In the genomic region with DNA sequence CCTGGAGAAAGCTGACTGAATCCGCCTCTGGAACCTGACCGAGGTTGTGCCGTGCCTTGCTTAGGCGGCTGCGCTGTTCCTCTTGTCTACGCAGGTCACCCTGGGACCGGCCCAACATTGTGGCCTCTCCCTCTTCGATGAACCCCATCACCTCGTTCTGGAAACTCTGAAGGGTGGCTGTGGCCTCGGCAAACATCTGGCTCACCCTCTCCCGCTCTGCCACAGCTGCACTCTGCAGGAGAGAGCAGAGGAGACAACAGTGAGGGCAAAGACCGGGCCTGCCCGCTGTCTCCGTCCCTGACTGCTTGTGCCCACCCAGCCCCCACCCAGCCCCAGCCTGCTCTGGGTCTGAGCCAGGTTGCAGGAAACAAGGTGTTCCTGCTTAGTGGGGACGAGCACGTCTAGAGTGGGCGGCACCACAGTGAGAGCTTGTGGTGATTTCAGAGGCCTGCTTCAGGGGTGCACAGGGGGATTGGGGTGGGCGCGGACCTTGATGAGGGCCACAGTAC, we compare ENCODE assay signal across 8 mouse cellular contexts. TPM values are rescaled to one million over a fixed set of nuclear protein-coding genes. Genes with fewer than 3 reads are reported as not detected.
A peak's percentile ranks its signal among the peaks of the same experiment; 100 is the strongest.
DNase-seq lines count a peak whose midpoint lies in the region; ATAC-seq and TF ChIP-seq lines count a peak whose summit lies in the region.
"Had no signal": no experiment of that assay in that cellular context is flagged by ENCODE, and none has a peak within 500 bp of the region (broad histone marks: within the 10 kb centered on the region; RNA-seq: fewer than 3 reads in every experiment).

No protein-coding gene starts in this region.

- ATAC-seq in megakaryocyte, adult 5-6 weeks (ENCODE audit: poor library complexity, severe bottlenecking) = no peak
- no peak for ATAC-seq in heart, postnatal 0 days (ENCODE audit: insufficient read depth, low read depth)
- no peak for ATAC-seq in limb, embryonic 14.5 days (ENCODE audit: low FRiP score, low read depth)

- H3K36me3 ChIP-seq in megakaryocyte, embryonic 14.5 days (replicated peaks; ENCODE audit: low read length) = peaks cover 42% of the 10 kb centered on the region
- H3K36me3 ChIP-seq in heart, postnatal 0 days (replicated peaks; ENCODE audit: control insufficient read depth, insufficient read depth, low read length) = peaks cover 14% of the 10 kb centered on the region; the same call in 1 of the 2 replicates
- H3K36me3 ChIP-seq in limb, embryonic 14.5 days (ENCODE audit: control insufficient read depth, insufficient read depth, low read length) = no peaks in the 10 kb centered on the region

- H3K4me2 ChIP-seq in heart, postnatal 0 days (ENCODE audit: low read depth, low read length) = peak overlapping the region; percentile 66
- H3K4me2 ChIP-seq in limb, embryonic 14.5 days (replicated peaks; ENCODE audit: low read depth, low read length, severe bottlenecking) = peak overlapping the region; percentile 69

- TF ChIP-seq POLR2A in limb, embryonic 14.5 days (IDR thresholded peaks at IDR 0.05; ENCODE audit: borderline replicate concordance, extremely low read depth, insufficient read depth, insufficient read length) = no peak

- peaks cover 21% of the 10 kb centered on the region for H3K27me3 ChIP-seq in megakaryocyte, embryonic 14.5 days (replicated peaks)
- H3K27me3 ChIP-seq in heart, postnatal 0 days (ENCODE audit: control insufficient read depth, insufficient read depth, low read length) = no peaks in the 10 kb centered on the region
- H3K27me3 ChIP-seq in limb, embryonic 14.5 days (ENCODE audit: control insufficient read depth, insufficient read depth, low read length) = peaks cover 48% of the 10 kb centered on the region

- no peak for TF ChIP-seq CTCF in heart, postnatal 0 days (IDR thresholded peaks at IDR 0.05; ENCODE audit: low read depth)

- TF ChIP-seq EP300 in heart, postnatal 0 days (IDR thresholded peaks at IDR 0.05; ENCODE audit: low read depth) = no peak

- H3K9ac ChIP-seq in heart, postnatal 0 days (replicated peaks; ENCODE audit: low read depth, low read length) = peak overlapping the region; percentile 90
- H3K9ac ChIP-seq in limb, embryonic 14.5 days (ENCODE audit: low read depth, low read length, severe bottlenecking) = peak overlapping the region; percentile 40; the same call in 1 of the 2 replicates

- peak overlapping the region; percentile 95 for H3K27ac ChIP-seq in heart, postnatal 0 days (ENCODE audit: low read depth)
- no peak overlapping the region for H3K27ac ChIP-seq in limb, embryonic 14.5 days (replicated peaks; ENCODE audit: low read depth, low read length)

- peaks cover 96% of the 10 kb centered on the region for H3K4me1 ChIP-seq in megakaryocyte, embryonic 14.5 days
- H3K4me1 ChIP-seq in heart, postnatal 0 days (ENCODE audit: control insufficient read depth, insufficient read depth) = peaks cover 42% of the 10 kb centered on the region
- peaks cover 43% of the 10 kb centered on the region for H3K4me1 ChIP-seq in limb, embryonic 14.5 days (ENCODE audit: control insufficient read depth, insufficient read depth, low read length)

- no peaks in the 10 kb centered on the region for H3K9me3 ChIP-seq in megakaryocyte, embryonic 14.5 days
- H3K9me3 ChIP-seq in heart, postnatal 0 days (replicated peaks; ENCODE audit: control insufficient read depth, low read length) = no peaks in the 10 kb centered on the region
- no peaks in the 10 kb centered on the region for H3K9me3 ChIP-seq in limb, embryonic 14.5 days (ENCODE audit: control insufficient read depth, low read length)

- H3K4me3 ChIP-seq in megakaryocyte, embryonic 14.5 days (replicated peaks) = peak overlapping the region; percentile 46
- peak overlapping the region; percentile 89 for H3K4me3 ChIP-seq in heart, postnatal 0 days (ENCODE audit: low read depth, low read length)
- H3K4me3 ChIP-seq in limb, embryonic 14.5 days (replicated peaks; ENCODE audit: low read length) = peak overlapping the region; percentile 52

- DNase-seq in heart, postnatal 0 days (ENCODE audit: low spot score) = no peak
- DNase-seq in limb, embryonic 14.5 days (ENCODE audit: low spot score) = no peak
- DNase-seq in testis, postnatal 14 days (ENCODE audit: low spot score) = peak; percentile 52
- DNase-seq in spleen, adult 18-20 months = no peak
- no peak for DNase-seq in layer of hippocampus, adult 11-12 months (ENCODE audit: low spot score)
- DNase-seq: cerebellum, postnatal 25 days had no signal

- 40% methylated on average over 19 of the region's 19 CpGs for WGBS in heart, postnatal 0 days
- WGBS in limb, embryonic 14.5 days = 13% methylated on average over 17 of the region's 19 CpGs

RNA-seq across cellular contexts. Expression of gene Trim47, which starts 19.2 kb away (rescaled TPM):
- polyA plus RNA-seq in megakaryocyte, embryonic 14.5 days (2012; ENCODE audit: insufficient read depth, low replicate concordance) = 6.9 and 23.5 TPM in 2 replicates
- total RNA-seq in megakaryocyte, adult 5-6 weeks (2015) = 0.47 TPM in 1 of 2 replicates, not detected in the other
- total RNA-seq in megakaryocyte, adult 5-6 weeks (2017) = 0.07 TPM in 1 of 2 replicates, not detected in the other
- 89.0 and 104 TPM in 2 replicates for total RNA-seq in heart, postnatal 0 days (2014; rRNA removed; ENCODE audit: low replicate concordance)
- 42.8 and 43.9 TPM in 2 replicates for polyA plus RNA-seq in heart, postnatal 0 days (2015; fragmentation: Nextera tagmentation; extraction: Ambion mirVana)
- 25.5 and 35.2 TPM in 2 replicates for polyA plus RNA-seq in limb, embryonic 14.5 days (2012; rRNA removed)
- polyA plus RNA-seq in limb, embryonic 14.5 days (2014; fragmentation: Nextera tagmentation; extraction: Ambion mirVana) = 25.1 and 28.5 TPM in 2 replicates

RNA-seq across cellular contexts. Expression of gene Wbp2, which starts 21.0 kb away (rescaled TPM):
- polyA plus RNA-seq in megakaryocyte, embryonic 14.5 days (2012; ENCODE audit: insufficient read depth, low replicate concordance) = 842 and 1,717 TPM in 2 replicates
- total RNA-seq in megakaryocyte, adult 5-6 weeks (2015) = 89.9 and 100 TPM in 2 replicates
- total RNA-seq in megakaryocyte, adult 5-6 weeks (2017) = 39.5 and 49.8 TPM in 2 replicates
- total RNA-seq in heart, postnatal 0 days (2014; rRNA removed; ENCODE audit: low replicate concordance) = 113 and 120 TPM in 2 replicates
- polyA plus RNA-seq in heart, postnatal 0 days (2015; fragmentation: Nextera tagmentation; extraction: Ambion mirVana) = 106 and 117 TPM in 2 replicates
- 58.6 and 76.2 TPM in 2 replicates for polyA plus RNA-seq in limb, embryonic 14.5 days (2012; rRNA removed)
- polyA plus RNA-seq in limb, embryonic 14.5 days (2014; fragmentation: Nextera tagmentation; extraction: Ambion mirVana) = 56.8 and 57.7 TPM in 2 replicates

RNA-seq across cellular contexts. Expression of gene Trim65, which starts 23.1 kb away (rescaled TPM):
- 3.0 and 9.5 TPM in 2 replicates for polyA plus RNA-seq in megakaryocyte, embryonic 14.5 days (2012; ENCODE audit: insufficient read depth, low replicate concordance)
- 15.8 and 15.9 TPM in 2 replicates for total RNA-seq in megakaryocyte, adult 5-6 weeks (2015)
- 7.9 and 10.7 TPM in 2 replicates for total RNA-seq in megakaryocyte, adult 5-6 weeks (2017)
- total RNA-seq in heart, postnatal 0 days (2014; rRNA removed; ENCODE audit: low replicate concordance) = 5.9 and 15.0 TPM in 2 replicates
- polyA plus RNA-seq in heart, postnatal 0 days (2015; fragmentation: Nextera tagmentation; extraction: Ambion mirVana) = 2.7 TPM in 2 replicates
- 4.9 and 6.2 TPM in 2 replicates for polyA plus RNA-seq in limb, embryonic 14.5 days (2012; rRNA removed)
- polyA plus RNA-seq in limb, embryonic 14.5 days (2014; fragmentation: Nextera tagmentation; extraction: Ambion mirVana) = 3.1 and 4.1 TPM in 2 replicates

RNA-seq across cellular contexts. Expression of gene Unc13d, which starts 30.1 kb away (rescaled TPM):
- polyA plus RNA-seq in megakaryocyte, embryonic 14.5 days (2012; ENCODE audit: insufficient read depth, low replicate concordance) = 221 and 384 TPM in 2 replicates
- total RNA-seq in megakaryocyte, adult 5-6 weeks (2015) = 16.5 and 18.2 TPM in 2 replicates
- 26.7 and 27.7 TPM in 2 replicates for total RNA-seq in megakaryocyte, adult 5-6 weeks (2017)
- 0.27 and 2.7 TPM in 2 replicates for total RNA-seq in heart, postnatal 0 days (2014; rRNA removed; ENCODE audit: low replicate concordance)
- polyA plus RNA-seq in heart, postnatal 0 days (2015; fragmentation: Nextera tagmentation; extraction: Ambion mirVana) = 0.42 and 0.47 TPM in 2 replicates
- 4.1 and 4.3 TPM in 2 replicates for polyA plus RNA-seq in limb, embryonic 14.5 days (2012; rRNA removed)
- 3.4 and 3.8 TPM in 2 replicates for polyA plus RNA-seq in limb, embryonic 14.5 days (2014; fragmentation: Nextera tagmentation; extraction: Ambion mirVana)

RNA-seq across cellular contexts. Expression of gene Mrpl38, which starts 30.8 kb away (rescaled TPM):
- 25.4 and 80.4 TPM in 2 replicates for polyA plus RNA-seq in megakaryocyte, embryonic 14.5 days (2012; ENCODE audit: insufficient read depth, low replicate concordance)
- total RNA-seq in megakaryocyte, adult 5-6 weeks (2015) = 14.6 and 17.3 TPM in 2 replicates
- total RNA-seq in megakaryocyte, adult 5-6 weeks (2017) = 6.9 and 10.0 TPM in 2 replicates
- 114 and 153 TPM in 2 replicates for total RNA-seq in heart, postnatal 0 days (2014; rRNA removed; ENCODE audit: low replicate concordance)
- 79.1 and 80.8 TPM in 2 replicates for polyA plus RNA-seq in heart, postnatal 0 days (2015; fragmentation: Nextera tagmentation; extraction: Ambion mirVana)
- polyA plus RNA-seq in limb, embryonic 14.5 days (2012; rRNA removed) = 52.6 and 56.4 TPM in 2 replicates
- 85.8 and 86.5 TPM in 2 replicates for polyA plus RNA-seq in limb, embryonic 14.5 days (2014; fragmentation: Nextera tagmentation; extraction: Ambion mirVana)
